Mouse (Mus musculus) bone marrow macrophage, adult 2 months (primary cell): ENCODE measurements around the gene Skap1.
"Not testable (repeated sequence)": the region's sequence is repeated elsewhere in the genome, so short reads cannot be mapped to it uniquely, and the experiment has no call there.

Source experiments
- CTCF ChIP-seq: IDR thresholded peaks from 2 replicates; pipeline ENCODE4 v1.5.1; 2012; ENCODE audit warnings: low read depth, mild to moderate bottlenecking, low read length, moderate library complexity
- POLR2A ChIP-seq: IDR thresholded peaks from 2 replicates; pipeline ENCODE4 v1.6.1; 2012; ENCODE audit warnings: mild to moderate bottlenecking, low read depth, low read length, borderline replicate concordance

- TF ChIP-seq POLR2A, CTCF: not testable (repeated sequence)
Measured at GRCm38 (mm10) chr11:96778061-96778627, 313.8 kb downstream of the Skap1 start.
